Mouse (Mus musculus) liver, adult 2 months (tissue): ENCODE data around the gene Sept10.

ENCODE experiments used
- CTCF ChIP-seq: fragments of 200-500 bp; IDR thresholded peaks from 2 replicates; pipeline ENCODE4 v1.5.1; 2011; ENCODE audit warnings: low read depth, low read length, control low read depth
- POLR2A ChIP-seq: fragments of 200-500 bp; IDR thresholded peaks from 2 replicates; pipeline ENCODE4 v1.6.1; 2011; ENCODE audit warnings: low read length, control low read depth; ENCODE audit not compliant: insufficient read depth; ENCODE audit errors: extremely low read depth

DNA sequence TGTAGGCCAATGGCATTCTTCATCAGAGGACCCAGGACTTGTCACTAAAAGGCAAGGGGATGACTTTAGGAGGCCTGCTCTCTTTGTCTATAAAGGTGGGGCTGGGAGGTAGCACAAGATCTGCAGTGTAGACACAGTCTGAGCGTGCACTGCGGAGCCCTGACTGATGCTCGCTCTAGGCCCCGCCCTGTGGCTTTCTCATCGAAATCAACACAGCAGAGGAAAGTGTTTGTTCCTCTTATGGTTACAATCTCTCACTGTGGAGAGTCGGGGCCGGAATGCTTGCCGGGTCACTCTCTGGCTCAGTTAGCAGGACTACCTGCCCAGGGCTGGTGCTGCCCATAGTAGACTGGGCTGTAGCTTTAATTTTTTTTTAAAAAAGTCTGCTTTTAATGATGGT, 108.9 kb downstream of the Sept10 start:
- no peak for TF ChIP-seq POLR2A
- no peak for TF ChIP-seq CTCF
